Mouse (Mus musculus) spleen, adult 12 weeks (tissue): Measurements from ENCODE around the gene Lrrc8b.

Source experiments
- DNase-seq: peaks from one replicate; pipeline ENCODE4 v3.0.0; 2022; ENCODE audit warnings: low spot score

The Lrrc8b gene

DNA sequence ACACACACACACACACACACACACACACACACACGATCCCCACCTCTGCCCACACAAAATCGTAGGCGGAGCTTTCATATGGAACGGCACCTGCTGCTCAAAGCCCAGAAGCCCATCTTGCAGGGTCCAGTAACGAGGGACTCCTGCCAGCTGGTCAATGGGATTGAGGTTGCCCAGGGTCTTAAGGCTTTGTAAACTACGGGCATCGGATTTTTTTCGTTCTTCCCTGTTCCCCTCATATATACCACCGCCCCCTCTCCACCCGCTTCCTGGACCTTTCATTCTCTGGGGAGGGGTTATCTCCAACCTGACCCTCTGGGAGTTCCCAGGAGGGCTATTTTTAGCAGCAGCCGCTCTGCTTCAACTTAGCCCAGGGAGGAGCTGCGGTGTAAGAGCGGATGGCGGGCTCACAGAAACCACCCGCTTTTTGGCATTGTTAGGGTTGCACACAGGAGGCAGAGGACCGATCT lies 103.1 kb downstream of the Lrrc8b start:
- no peak for DNase-seq

DNA sequence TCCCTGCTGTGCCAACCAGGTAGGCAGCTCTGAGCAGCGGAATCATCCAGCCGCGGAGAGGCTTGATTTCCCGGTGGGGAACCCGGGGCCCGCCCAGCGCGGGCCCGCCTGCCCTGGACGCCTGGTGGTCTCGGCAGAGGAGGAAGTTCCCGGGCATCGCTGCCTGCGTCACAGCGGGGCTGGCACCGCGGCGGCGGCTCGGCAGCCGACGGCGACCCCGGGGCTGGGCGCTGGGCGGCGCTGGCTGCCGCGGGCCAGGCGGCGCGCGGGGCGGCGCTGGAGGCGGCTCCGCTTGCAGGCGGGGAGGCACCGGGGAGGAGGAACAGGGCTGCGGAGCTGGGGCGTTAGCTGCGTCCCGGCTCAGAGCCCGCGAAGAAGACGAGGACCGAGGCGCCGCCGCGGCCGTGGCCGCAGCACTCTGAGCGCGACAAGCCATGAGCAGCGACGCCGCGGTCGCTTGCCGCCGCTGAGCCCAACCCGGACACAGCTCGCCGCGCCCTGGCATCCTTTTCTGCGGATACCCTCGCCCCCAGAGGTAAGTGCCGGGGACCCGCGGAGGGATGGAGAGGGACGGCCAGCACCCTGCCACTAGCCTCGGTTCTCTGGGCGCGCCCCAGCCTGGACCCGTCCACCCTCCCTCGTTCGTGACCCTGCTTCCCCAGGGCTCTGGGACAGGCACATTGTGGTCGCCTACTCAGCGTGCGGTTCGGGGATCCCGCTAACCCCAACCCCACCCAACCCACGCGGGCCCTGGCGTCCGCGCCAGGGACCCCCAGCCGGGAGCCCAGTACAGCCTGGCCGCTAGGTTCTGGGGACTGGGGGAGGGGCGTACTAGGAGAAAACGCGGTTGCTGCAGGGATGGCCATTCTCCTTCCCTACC lies 103.8 kb downstream of the Lrrc8b start, which contains the start of gene Lrrc8c:
Gene Lrrc8c (plus strand): TSS at position 293 of the 880 bp plus-strand sequence.
- DNase-seq, result peak; percentile 84

DNA sequence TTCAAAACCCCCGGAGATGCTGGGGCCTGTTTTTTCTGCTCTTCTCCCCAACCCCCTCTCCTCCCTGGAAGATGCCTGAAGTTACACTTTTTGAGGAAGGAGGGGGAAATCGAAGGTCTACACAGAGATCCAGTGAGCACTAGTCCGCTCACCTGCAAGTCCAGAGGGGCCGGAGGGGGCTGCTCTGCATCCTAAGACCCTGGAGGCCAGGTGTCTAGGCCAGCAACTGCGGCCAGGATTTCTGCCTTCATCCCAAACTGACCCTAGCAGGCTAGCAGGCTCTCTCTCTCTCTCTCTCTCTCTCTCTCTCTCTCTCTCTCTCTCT lies 104.4 kb downstream of the Lrrc8b start:
- DNase-seq, result no peak

DNA sequence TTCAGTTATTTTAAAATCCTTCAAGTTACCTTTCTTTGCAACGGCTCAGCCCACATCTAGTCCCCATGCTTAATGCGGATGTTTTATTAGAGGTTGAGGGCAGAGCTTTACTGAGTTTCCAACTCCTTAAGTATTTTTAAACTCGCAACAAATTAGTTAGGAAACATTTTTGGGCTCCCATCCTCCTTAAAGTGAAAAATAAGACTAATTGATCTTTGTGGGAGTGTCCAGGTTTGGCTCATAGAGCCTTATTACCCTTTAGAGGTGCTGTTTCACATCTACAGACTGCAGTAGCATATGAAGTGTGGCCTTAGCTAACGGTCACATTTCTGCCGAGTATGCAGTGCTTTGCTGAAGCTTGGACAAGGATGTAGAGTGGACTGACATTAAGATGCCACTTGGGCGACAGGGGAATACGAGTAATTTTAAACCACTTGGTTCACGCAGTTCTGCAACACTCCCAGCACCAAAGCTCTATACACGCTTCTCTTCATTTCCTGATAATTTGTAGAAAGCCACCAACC lies 104.9 kb downstream of the Lrrc8b start:
- DNase-seq, result no peak

DNA sequence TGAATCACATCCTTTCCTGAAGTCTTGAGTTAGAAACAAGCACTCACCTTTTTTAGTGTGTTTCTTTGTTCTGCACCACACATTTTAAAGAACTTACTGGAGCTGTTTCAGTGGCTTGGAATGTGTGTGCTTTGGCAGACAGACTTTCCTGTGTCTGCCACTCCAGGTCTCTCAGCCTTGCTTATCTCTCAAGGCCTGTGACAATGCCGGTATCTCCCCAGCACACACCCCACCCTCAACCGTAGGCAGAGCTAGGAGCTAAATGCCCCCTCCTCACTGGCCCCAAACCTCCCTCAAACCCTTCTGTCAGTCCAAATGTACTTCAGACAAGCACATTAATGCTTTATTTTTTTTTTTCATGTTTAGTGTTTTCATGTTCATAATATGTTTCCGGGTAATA lies 107.9 kb downstream of the Lrrc8b start:
- no peak for DNase-seq

DNA sequence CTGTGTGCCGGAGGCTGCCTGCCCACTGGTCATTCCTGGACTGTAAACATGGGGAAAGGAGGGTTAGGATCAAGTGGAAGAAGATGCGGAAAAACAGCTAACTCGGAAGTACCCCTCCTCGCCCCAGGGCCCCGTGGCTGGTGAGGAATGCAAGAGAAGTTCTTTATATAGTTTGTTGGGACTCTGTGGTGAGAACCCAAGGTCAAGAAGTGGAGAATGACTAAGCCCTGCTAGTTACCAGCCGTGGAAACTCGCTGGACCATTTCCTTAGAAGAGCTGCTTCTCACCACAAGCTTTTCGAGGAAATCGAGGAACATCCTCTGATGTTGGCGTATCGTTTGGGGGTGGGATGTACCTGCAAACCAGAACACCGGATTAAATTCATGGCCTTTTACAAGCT lies 109.4 kb downstream of the Lrrc8b start:
- no peak for DNase-seq

DNA sequence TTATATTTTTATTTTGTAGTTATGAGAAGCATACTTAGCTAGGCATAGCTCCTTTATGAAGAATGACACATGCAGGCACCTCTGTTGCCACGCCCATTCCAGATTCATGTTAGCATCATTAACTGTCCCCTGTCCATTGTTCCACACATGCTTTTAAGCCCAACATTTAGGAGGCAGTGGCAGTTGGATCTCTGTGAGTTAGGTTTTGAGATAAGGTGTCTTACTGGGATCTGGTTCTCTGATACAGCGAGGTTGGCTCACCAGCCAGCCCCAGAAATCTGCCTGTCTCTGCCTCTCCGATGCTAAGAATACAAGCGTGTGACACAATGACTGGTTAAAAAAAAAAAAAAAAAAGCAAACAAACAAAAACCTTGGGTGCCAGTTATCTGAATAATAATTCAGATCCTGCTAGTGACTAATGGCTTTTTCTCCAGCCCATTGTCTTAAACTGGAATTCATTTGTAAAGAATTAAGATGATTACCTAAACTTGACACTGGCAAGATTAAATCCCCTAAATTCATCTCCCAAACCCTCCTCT lies 110.6 kb downstream of the Lrrc8b start:
- DNase-seq, result no peak

DNA sequence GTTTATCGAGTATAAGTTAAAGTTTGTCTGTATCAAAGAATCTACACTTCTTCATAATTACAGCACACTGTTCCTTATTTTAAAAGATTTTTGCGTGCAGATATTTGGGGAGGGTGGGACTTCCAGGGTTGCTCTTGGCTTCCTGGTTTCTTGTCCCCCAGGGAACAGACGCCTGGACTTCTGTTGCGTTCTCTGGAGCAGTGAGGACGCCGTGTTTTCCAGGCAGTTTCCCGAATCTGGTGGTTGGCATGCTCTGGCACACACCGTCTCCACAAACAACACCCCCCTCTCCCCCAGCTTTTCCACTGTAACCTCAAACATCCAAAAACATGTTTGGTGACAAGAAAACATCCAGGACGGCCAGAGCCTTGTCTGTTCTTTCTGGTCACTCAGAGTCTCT lies 111.2 kb downstream of the Lrrc8b start:
- no peak for DNase-seq

DNA sequence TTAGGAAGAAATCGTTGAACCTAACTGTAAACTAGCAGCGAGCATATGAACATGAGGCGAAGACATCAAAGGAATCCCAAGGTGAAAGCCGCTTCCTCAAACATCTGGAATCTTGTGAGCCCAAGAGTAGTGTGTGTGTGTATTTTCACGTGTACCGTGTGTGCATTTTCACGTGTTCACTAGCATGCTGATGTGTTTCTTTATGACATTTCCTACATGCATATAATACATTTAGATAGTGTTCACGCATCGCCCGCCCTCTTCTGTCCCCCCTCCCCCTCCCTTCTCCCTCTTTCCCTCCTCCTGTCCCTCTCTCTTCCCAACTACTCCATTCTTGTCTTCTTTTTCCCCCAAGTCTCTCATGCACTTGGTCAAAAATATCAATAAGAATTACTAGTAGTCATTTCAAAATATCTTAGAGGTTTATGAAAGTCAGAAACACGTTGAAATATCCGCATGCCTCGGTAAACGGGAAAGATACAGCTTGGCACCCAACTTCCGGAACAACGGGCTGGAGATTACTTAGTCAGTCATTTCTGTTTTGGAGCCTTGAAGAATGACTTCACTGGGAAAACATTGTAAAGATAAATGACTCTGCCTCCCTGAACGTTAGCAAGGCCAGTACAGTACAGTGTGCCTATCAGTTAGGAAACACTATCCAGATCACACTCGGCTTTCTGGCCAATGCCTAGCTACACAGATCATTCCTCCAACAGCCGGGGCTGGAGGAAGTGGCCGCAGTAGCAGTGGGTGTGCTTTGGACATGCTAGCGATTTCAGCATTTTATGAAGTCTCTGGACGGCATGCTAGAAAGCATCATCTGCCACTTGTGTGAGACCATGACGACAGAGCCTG lies 112.1 kb downstream of the Lrrc8b start:
- peak; percentile 15 for DNase-seq

DNA sequence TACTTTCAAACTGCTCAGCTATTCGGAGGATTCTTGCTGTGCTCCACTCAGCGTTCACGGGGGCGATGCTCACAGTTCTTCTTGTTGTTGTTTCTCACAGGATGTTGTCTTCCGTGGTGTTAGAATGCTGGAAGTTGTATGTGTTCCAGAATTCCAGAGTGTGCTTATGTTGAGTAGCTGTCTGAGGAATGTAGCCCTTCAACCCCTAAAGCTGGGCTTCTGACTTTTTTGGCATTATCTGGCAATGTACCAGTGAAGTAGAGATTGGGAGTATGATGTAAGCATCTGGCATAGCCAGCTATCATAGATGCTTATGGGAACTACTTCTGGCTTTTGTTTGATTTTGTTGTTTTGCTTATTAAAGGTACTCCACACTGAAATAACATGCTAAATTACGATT lies 115.0 kb downstream of the Lrrc8b start:
- no peak for DNase-seq

DNA sequence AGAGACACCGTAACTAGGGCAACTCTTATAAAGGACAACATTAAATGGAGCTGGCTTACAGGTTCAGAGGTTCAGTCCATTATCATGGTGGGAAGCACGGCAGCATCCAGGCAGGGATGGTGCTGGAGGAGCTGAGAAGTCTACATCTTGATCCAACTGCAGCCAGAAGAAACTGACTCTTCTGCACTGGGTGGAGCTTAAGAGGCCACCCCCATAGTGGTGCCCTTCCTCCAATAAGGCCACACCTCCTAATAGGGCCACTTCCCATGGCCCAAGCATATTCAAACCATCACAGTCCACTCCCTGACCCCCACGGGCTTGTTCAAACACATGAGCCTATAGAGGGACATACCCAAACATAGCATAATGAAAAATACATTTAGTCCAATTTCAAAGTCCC lies 119.6 kb downstream of the Lrrc8b start:
- no peak for DNase-seq

DNA sequence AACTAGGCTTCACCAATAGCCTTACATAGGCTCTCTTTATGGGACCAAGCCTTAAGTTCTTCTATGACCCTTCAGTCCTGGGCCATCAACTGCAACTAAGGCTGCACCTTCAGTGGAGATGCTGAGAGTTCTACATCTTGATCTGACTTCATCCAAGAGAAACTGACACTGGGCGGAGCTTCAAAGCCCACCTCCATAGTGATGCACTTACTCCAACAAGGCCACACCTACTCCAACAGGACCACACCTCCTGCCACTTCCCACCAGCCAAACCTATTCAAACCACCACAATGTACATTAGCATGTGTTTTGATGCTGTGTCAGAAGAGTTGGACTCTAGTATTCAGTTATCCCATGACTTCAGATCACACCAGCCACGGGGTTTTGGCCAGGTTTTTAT lies 120.6 kb downstream of the Lrrc8b start:
- no peak for DNase-seq

DNA sequence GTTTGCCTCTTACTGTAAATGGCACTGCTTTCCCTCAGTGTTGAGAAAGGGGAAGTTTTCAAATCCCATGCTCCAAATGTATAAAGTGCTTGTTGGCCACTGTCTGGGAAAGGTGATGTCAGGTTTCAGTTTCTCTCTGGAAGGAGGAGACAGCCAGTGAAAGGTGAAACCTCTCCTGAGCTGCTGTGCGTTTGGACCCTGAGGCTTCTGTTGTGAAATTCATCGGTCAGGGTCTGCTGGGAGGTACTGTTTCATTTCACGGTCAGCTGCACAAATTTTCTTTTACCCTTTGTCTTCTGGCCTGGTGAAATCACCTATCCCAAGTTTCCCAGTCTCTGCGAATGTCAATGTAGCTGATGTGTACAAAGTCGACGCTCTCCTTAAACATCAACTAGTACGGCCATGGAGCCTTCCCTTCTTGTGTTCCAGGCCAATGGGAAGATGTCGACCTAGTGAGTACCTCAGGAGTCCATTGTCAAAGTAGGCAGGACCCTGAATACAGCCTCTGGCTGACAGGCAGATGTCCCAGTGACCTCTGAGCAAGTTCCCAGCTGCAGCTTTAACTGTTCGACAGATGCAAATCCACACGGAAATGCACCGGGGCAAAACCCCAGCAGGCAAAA lies 121.6 kb downstream of the Lrrc8b start:
- no peak for DNase-seq
